Mouse (Mus musculus) olfactory bulb, adult 2 months (tissue): ENCODE measurements around the gene Kif14.

ENCODE experiments used
- CTCF ChIP-seq: fragments of 200-500 bp; IDR thresholded peaks from 2 replicates; pipeline ENCODE4 v1.5.1; 2012; ENCODE audit warnings: low read depth, mild to moderate bottlenecking, low read length, moderate library complexity; ENCODE audit not compliant: insufficient read depth
- POLR2A ChIP-seq: fragments of 200-500 bp; IDR thresholded peaks from 2 replicates; pipeline ENCODE4 v1.6.1; 2012; ENCODE audit warnings: mild to moderate bottlenecking, low read depth, low read length, moderate library complexity; ENCODE audit not compliant: insufficient read depth

DNA sequence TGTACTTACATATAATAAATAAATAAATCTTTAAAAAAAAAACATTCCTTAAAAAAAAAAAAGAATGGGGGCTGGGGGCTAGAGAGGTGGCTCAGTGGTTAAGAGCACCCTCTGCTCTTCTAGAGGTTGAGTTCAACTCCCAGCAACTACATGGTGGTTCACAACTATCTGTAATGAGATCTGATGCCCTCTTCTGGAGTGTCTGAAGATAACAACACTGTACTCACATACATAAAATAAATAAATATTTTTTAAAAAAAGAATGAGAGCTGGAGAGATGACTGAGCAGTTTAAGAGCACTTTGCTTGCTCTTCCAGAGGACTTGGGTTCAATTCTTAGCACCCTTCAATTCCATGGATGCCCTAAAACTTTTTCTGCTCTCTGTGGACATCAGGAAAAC is 975 bp upstream of the Kif14 start:
- no peak for TF ChIP-seq POLR2A
- TF ChIP-seq CTCF = no peak
